Mouse (Mus musculus) olfactory bulb, adult 2 months (tissue): ENCODE measurements around the gene Lrrc46. TPM values are rescaled to one million over a fixed set of nuclear protein-coding genes. Genes with fewer than 3 reads are reported as not detected.

Source experiments
- H3K27ac ChIP-seq: fragments of 200-500 bp; 2 replicates; pipeline ENCODE4 v1.5.1; 2012; ENCODE audit warnings: low read depth, low read length; ENCODE audit not compliant: insufficient read depth
- H3K4me1 ChIP-seq: fragments of 200-500 bp; 2 replicates; pipeline ENCODE4 v1.6.1; 2012; ENCODE audit warnings: low read length; ENCODE audit not compliant: control insufficient read depth, insufficient read depth
- H3K4me3 ChIP-seq: fragments of 200-500 bp; 2 replicates; pipeline ENCODE4 v1.5.1; 2012; ENCODE audit warnings: mild to moderate bottlenecking, low read depth, low read length, moderate library complexity; ENCODE audit not compliant: insufficient read depth
- CTCF ChIP-seq: fragments of 200-500 bp; IDR thresholded peaks from 2 replicates; pipeline ENCODE4 v1.5.1; 2012; ENCODE audit warnings: low read depth, mild to moderate bottlenecking, low read length, moderate library complexity; ENCODE audit not compliant: insufficient read depth
- POLR2A ChIP-seq: fragments of 200-500 bp; IDR thresholded peaks from 2 replicates; pipeline ENCODE4 v1.6.1; 2012; ENCODE audit warnings: mild to moderate bottlenecking, low read depth, low read length, moderate library complexity; ENCODE audit not compliant: insufficient read depth
- WGBS: fragments of 180-500 bp; shearing (Covaris S2); methylation state at CpG from one replicate; pipeline ENCODE4 v1.1.7; 2018; 5-methylcytosine and 5-hydroxymethylcytosine counted together
- polyA plus RNA-seq: library from polyadenylated mRNA; stranded (reverse); fragments of >200 nt; gene quantifications from 2 replicates; pipeline ENCODE4 v1.2.4, GENCODE M21; 2012; ENCODE audit warnings: low replicate concordance; ENCODE audit not compliant: missing spikeins, insufficient read depth, insufficient read length

The Lrrc46 gene
- polyA plus RNA-seq, 1 experiment = not detected

DNA sequence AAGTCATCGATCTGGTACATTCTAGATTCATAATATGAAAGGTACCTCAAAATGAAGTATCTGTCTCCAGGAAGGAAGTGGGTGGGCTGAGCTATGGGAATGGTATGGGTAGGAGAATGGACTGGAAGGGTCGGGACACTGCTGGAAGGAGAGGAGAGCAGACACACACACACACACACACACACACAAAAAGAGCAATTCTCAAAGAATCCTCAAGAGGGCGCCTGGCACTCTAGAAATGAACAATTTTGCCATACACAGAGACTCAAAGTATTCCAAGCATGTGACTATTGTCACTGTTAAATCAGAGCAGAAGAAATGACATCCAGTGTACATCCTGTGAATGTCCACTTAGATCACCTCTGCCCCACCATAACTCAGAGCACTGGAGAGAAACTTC is 31.3 kb upstream of the Lrrc46 start:
- 28% methylated on average over 3 of the region's 3 CpGs for WGBS
- H3K4me1 ChIP-seq = no peaks in the 10 kb centered on the region
- TF ChIP-seq POLR2A = no peak
- no peak for TF ChIP-seq CTCF
- no peak overlapping the region for H3K27ac ChIP-seq
- no peak overlapping the region for H3K4me3 ChIP-seq

DNA sequence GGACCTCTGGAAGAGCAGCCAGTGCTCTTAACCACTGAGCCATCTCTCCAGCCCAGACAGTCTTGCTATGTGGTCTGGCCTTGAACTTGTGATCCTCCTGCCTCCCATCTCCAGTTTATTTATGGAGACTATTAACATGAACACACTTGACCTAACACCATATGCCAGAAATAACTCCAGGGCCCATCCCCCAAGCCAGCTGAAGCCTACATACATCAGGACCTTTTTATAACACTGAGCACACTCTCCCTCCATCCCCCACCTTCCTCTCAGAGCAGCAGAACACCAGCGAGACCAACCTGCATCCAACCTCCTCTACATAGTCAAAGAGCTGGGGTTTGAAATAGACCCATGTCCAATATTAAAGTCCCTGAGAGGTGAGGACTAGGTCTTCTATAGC is 29.9 kb upstream of the Lrrc46 start:
- WGBS = 84% methylated on average over 1 of the region's 1 CpGs
- no peak overlapping the region for H3K4me3 ChIP-seq
- H3K27ac ChIP-seq = no peak overlapping the region
- H3K4me1 ChIP-seq = no peaks in the 10 kb centered on the region
- no peak for TF ChIP-seq CTCF
- TF ChIP-seq POLR2A = no peak

DNA sequence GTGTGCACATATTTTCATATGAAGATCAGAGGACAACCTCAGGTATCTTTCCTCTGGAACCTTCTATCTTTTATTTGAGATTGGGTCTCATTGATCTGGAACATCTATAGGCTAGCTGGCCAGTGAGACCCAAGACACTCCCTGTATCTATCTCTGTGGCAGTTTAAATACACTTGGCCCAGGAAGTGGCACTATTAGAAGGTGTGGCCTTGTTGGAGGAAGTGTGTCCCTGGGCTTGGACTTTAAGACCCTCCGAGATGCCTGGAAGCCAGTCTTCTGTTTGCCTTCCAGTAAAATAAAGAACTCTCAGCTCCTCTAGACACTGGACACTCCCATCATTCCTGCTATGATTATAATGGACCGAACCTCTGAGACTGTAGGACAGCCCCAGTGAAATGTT is 28.6 kb upstream of the Lrrc46 start:
- H3K27ac ChIP-seq = no peak overlapping the region
- TF ChIP-seq CTCF (no peak), POLR2A (no peak)
- H3K4me3 ChIP-seq = no peak overlapping the region
- no peaks in the 10 kb centered on the region for H3K4me1 ChIP-seq
- 94% methylated on average over 2 of the region's 2 CpGs for WGBS

DNA sequence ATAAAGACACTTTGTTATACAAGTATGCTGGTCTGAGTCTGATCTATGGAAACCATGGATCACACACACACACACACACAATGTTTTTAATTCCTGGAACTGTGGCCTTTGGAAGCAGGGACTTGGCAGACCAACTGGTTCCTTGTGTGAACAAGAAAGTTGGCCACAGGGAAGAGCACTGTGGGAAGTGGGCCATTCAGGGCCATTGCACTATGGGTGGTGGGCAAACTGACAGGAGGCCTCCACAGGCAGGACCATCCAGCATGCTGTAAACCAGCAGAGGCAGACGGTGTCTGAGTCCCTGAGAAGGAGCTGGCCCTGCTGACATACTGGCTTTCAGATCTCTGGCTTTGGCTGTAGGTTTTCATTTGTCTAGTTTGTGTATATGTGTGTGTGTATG is 28.1 kb upstream of the Lrrc46 start:
- H3K4me1 ChIP-seq = no peaks in the 10 kb centered on the region
- no peak overlapping the region for H3K4me3 ChIP-seq
- TF ChIP-seq CTCF (no peak), POLR2A (no peak)
- H3K27ac ChIP-seq = no peak overlapping the region
- WGBS = 76% methylated on average over 1 of the region's 1 CpGs

DNA sequence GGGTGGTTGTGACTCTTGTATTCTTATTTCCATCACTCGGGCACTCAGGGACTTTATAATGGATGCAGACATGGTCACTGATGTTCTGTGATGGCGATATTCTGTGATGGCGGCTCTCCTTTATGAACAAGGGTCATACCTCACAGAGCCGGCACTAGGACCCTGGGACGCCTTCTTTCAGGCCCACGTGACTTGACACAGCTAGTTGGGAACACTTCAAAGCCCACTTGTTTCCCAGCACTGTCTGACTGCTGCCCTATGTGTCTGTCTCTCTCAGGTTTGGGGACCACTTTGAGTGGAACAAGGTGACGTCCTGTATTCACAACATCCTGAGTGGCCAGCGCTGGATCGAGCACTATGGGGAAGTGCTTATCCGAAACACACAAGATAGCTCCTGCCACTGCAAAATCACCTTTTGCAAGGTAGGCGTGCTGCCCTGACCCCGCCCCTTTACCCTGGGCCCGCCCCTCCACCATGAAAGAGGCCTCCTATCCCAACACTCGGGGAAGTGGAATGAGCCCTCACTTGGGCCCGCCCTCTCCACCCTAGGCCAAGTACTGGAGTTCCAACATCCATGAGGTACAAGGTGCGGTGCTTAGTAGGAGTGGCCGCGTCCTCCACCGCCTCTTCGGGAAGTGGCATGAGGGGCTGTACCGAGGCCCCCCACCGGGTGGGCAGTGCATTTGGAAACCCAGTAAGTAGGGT is 25.6 kb upstream of the Lrrc46 start:
- WGBS = 74% methylated on average over 22 of the region's 22 CpGs
- H3K4me3 ChIP-seq = no peak overlapping the region
- TF ChIP-seq POLR2A = no peak
- TF ChIP-seq CTCF = no peak
- H3K27ac ChIP-seq = no peak overlapping the region
- H3K4me1 ChIP-seq = no peaks in the 10 kb centered on the region

DNA sequence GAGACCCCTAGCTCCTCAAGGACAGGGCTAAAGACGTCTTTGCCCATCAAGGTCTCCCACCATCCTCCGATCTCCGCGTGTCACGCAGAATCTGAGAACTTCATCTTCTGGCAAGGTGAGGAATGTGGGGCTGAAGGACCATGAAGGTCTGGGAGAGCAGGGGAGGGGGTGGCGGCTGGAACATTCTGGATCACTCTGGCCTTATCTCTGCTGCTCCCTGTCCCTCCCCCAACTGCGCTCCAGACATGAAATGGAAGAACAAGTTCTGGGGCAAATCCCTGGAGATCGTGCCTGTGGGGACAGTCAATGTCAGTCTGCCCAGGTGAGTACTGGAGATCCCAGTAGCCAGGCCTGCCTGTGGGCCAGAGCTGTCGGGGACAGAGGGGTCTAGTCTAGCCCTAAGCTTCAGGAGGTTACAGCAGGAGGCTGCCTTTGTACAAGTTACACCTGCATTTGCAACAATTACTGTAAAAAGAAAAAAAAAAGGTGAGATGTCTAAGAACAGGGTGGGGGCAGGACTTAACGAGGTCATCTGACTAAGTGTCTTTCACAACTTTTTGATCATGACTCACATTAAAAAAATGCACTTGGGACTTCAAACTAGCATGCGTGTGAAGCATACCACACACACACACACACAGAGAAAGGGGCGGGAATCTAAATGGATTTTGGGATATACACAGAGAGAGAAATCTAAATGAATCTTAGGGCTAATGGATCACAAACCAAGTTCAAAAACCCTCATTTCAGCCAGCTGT is 24.5 kb upstream of the Lrrc46 start:
- Histone ChIP-seq H3K4me1 (no peaks in the 10 kb centered on the region), H3K4me3 (no peak overlapping the region), H3K27ac (no peak overlapping the region)
- TF ChIP-seq CTCF = no peak
- TF ChIP-seq POLR2A = no peak
- WGBS = 92% methylated on average over 12 of the region's 12 CpGs

DNA sequence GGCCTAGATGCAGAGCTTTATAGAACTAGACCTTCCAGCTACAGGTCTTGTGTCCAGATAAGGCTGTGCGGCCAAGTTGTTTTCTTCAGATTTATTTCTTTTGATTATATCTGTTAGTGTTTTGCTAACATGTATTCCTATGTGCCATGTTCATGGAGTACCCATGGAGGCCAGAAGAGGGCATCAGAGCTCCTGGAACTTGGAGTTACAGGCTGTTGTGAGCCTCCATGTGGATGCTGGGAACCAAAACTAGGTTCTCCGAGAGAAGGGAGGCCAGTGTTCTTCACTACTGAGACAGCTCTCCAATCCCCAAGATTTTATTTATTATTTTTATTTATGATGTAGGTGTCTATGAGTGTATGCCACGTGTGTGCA is 22.7 kb upstream of the Lrrc46 start:
- Histone ChIP-seq H3K4me3 (no peak overlapping the region), H3K4me1 (no peaks in the 10 kb centered on the region), H3K27ac (no peak overlapping the region)
- TF ChIP-seq POLR2A (no peak), CTCF (no peak)
- WGBS = 87% methylated on average over 3 of the region's 3 CpGs

DNA sequence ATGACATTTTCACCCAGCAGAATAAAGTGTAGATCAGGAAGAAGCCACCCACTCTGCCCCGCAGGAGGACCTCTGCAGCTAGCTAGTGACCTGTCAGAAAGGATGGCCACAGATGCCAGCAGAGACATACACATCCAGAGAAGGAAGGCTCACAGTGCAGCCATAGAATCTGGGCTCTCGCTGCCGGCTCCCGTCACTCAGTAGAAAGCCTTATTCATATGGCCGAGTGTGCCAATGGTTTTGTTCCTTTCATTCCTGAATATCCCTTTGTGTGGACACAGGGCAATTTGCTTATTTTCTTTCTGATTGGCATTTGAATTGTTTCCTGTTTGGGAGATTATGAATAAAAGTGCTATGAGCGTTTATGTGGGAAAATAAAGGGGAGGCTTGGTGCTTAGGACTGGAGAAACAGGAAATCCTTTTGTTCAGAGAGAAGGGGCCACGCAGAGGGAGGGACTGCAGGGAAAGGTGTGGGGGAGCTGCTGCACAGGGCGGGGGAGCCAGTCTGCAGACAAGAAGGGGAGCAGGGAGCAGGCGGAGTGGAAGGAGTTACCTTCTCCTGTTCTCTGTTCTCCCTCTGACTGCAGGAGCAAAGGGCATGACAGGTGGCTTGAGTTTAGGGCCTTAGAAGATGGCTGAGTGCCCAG is 22.2 kb upstream of the Lrrc46 start:
- H3K27ac ChIP-seq = no peak overlapping the region
- H3K4me1 ChIP-seq = no peaks in the 10 kb centered on the region
- 55% methylated on average over 9 of the region's 9 CpGs for WGBS
- no peak overlapping the region for H3K4me3 ChIP-seq
- TF ChIP-seq CTCF (no peak), POLR2A (no peak)

DNA sequence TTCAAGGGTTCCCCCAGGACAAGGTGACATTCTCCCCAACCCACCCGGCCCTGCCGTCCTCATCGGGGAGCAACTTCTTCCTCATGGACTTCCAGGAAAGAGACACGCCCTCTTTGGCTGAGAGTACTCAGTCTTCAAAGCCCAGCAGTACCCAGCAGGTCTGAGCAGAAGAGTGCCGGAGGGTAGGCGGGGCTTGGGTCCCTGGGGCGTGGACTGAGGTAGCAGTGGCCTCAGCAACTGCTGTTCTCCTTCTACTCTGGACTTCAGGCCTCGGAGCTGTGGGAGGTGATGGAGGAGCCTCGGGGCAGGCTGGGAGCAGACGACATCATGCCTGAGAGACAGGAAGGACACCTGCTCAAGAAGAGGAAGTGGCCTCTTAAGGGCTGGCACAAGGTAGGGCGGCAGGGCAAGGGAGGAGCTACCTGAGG is 11.0 kb upstream of the Lrrc46 start:
- WGBS = 42% methylated on average over 11 of the region's 11 CpGs
- Histone ChIP-seq H3K4me1 (peaks cover 20% of the 10 kb centered on the region), H3K4me3 (no peak overlapping the region), H3K27ac (no peak overlapping the region)
- TF ChIP-seq POLR2A (no peak), CTCF (no peak)
